Mouse (Mus musculus) liver, adult 2 months (tissue): ENCODE results near the gene Abca7. TPM values are rescaled to one million over a fixed set of nuclear protein-coding genes. Genes with fewer than 3 reads are reported as not detected.

Experiments used
- DNase-seq: peaks from one replicate; pipeline ENCODE4 v3.0.0-alpha.2; 2011; ENCODE audit warnings: low read depth, low spot score; ENCODE audit errors: extremely low read depth
- H3K27ac ChIP-seq: fragments of 200-500 bp; replicated peaks from 2 replicates; pipeline ENCODE4 v1.5.1; 2012; ENCODE audit warnings: low read depth, mild to moderate bottlenecking, control low read depth, inconsistent platforms, low read length; ENCODE audit not compliant: insufficient read depth
- H3K27me3 ChIP-seq: fragments of 200-500 bp; 2 replicates; pipeline ENCODE4 v1.6.1; 2012; ENCODE audit warnings: mild to moderate bottlenecking, moderate library complexity, low read length, inconsistent platforms; ENCODE audit not compliant: control insufficient read depth, insufficient read depth
- H3K36me3 ChIP-seq: fragments of 200-500 bp; 2 replicates; pipeline ENCODE4 v1.6.1; 2012; ENCODE audit warnings: low read length, inconsistent platforms; ENCODE audit not compliant: control insufficient read depth, insufficient read depth
- H3K4me1 ChIP-seq: fragments of 200-500 bp; 2 replicates; pipeline ENCODE4 v1.6.1; 2011; ENCODE audit warnings: low read length; ENCODE audit not compliant: control insufficient read depth, insufficient read depth
- H3K4me3 ChIP-seq: fragments of 200-500 bp; 2 replicates; pipeline ENCODE4 v1.5.1; 2011; ENCODE audit warnings: low read depth, mild to moderate bottlenecking, control low read depth, low read length, moderate library complexity; ENCODE audit not compliant: insufficient read depth
- H3K79me2 ChIP-seq: fragments of 200-500 bp; 2 replicates; pipeline ENCODE4 v1.6.1; 2012; ENCODE audit warnings: inconsistent platforms, mild to moderate bottlenecking, low read length, moderate library complexity; ENCODE audit not compliant: control insufficient read depth, insufficient read depth
- H3K9ac ChIP-seq: fragments of 200-500 bp; 2 replicates; pipeline ENCODE4 v1.6.1; 2012; ENCODE audit warnings: low read depth, mild to moderate bottlenecking, control low read depth, inconsistent platforms, low read length
- CTCF ChIP-seq: fragments of 200-500 bp; IDR thresholded peaks from 2 replicates; pipeline ENCODE4 v1.5.1; 2011; ENCODE audit warnings: low read depth, low read length, control low read depth
- POLR2A ChIP-seq: fragments of 200-500 bp; IDR thresholded peaks from 2 replicates; pipeline ENCODE4 v1.6.1; 2011; ENCODE audit warnings: low read length, control low read depth; ENCODE audit not compliant: insufficient read depth; ENCODE audit errors: extremely low read depth
- WGBS: fragments of 180-500 bp; shearing (Covaris S2); methylation state at CpG from one replicate; pipeline ENCODE4 v1.1.7; 2018; 5-methylcytosine and 5-hydroxymethylcytosine counted together
- polyA plus RNA-seq: library from polyadenylated mRNA; depleted of rRNA; stranded (reverse); fragments of >200 nt; gene quantifications from 2 replicates; pipeline ENCODE4 v1.2.3, GENCODE M21; 2012
- total RNA-seq: library from RNA; depleted of rRNA; stranded (reverse); fragments of >200 nt; gene quantifications from 2 replicates; pipeline ENCODE4 v1.2.3, GENCODE M21; 2014

Gene Abca7
- total and polyA plus RNA-seq, 2 experiments: 1.4 to 3.2 TPM

DNA sequence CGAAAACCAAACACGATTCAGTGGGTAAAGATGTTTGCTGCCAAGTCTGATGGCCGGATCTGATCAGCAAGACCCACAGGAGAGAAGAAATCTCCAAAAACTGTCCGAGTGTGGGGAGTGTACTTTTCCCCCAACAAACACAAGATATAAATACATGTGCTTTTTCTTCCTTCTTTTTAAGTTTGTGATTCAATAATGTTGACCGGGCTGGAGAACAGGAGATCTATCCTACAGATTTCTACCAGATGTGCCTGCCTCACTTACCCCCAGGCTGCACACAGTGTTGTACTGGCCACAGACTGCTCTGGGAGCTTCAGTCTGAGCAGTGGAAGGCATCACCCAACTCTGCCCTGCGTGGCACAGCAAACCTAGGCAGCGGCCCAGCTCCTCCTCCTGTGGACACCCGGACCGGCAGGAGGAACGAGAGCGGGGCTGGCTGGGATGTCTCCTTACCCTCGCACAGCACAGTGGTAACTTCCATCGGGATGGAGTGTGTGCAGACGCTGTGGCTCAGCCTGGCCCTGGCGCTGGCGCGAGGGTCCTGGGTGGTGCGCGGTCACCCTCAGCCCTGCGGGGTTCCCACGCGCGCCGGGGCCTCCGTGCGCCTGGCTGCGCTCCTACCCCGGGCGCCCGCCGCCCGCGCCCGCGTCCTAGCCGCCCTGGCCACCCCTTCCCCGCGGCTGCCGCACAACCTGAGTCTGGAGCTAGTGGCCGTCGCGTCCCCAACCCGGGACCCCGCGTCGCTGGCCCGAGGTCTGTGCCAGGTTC is 25.7 kb upstream of the Abca7 start, which contains the start of gene Grin3b:
Gene Grin3b (plus strand): TSS at position 301 of the 768 bp plus-strand sequence.
- Histone ChIP-seq H3K36me3 (peaks cover under 1% of the 10 kb centered on the region; the same call in 1 of the 2 replicates), H3K79me2 (no peaks in the 10 kb centered on the region), H3K4me3 (peak within 1 kb of the TSS; percentile 27; the same call in 1 of the 2 replicates), H3K9ac (peak within 1 kb of the TSS; percentile 32), H3K4me1 (peaks cover 36% of the 10 kb centered on the region), H3K27me3 (no peaks in the 10 kb centered on the region), H3K27ac (no peak within 1 kb of the TSS)
- WGBS: 8% methylated on average over 47 of the region's 47 CpGs
- DNase-seq: no peak
- TF ChIP-seq POLR2A: no peak
- TF ChIP-seq CTCF: no peak

DNA sequence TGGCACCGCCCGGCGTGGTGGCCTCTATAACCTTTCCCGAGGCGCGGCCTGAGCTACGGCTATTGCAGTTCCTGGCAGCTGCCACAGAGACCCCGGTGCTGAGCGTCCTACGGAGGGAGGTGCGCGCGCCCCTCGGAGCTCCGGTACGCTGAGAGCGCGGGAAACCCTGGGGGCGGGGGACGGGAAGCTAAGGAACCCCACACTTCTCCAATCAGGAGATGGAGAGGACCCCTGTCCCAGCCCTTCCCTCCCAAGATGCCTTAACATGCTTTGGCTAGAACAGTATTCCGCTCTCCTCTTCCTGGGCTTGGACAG is 25.2 kb upstream of the Abca7 start:
- DNase-seq: no peak
- TF ChIP-seq CTCF: no peak
- no peak for TF ChIP-seq POLR2A
- H3K27ac ChIP-seq: no peak overlapping the region
- peaks cover 6% of the 10 kb centered on the region; the same call in 1 of the 2 replicates for H3K36me3 ChIP-seq
- no peaks in the 10 kb centered on the region for H3K79me2 ChIP-seq
- 14% methylated on average over 21 of the region's 21 CpGs for WGBS
- H3K27me3 ChIP-seq: no peaks in the 10 kb centered on the region
- peak overlapping the region; percentile 32 for H3K9ac ChIP-seq
- H3K4me1 ChIP-seq: peaks cover 35% of the 10 kb centered on the region
- no peak overlapping the region; the same call in 1 of the 2 replicates for H3K4me3 ChIP-seq

DNA sequence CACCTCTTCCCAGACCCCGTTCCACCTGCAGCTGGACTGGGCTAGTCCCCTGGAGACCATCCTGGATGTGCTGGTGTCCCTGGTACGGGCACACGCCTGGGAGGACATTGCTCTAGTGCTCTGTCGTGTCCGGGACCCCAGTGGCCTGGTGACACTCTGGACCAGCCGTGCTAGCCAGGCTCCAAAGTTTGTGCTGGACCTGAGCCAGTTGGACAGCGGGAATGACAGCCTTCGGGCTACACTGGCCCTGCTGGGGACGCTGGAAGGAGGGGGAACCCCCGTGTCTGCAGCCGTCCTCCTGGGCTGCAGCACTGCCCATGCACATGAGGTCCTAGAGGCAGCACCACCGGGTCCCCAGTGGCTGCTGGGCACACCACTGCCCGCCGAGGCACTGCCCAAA is 23.5 kb upstream of the Abca7 start:
- Histone ChIP-seq H3K36me3 (peaks cover 21% of the 10 kb centered on the region), H3K9ac (no peak overlapping the region), H3K27me3 (no peaks in the 10 kb centered on the region), H3K79me2 (no peaks in the 10 kb centered on the region), H3K4me3 (no peak overlapping the region), H3K4me1 (peaks cover 22% of the 10 kb centered on the region), H3K27ac (no peak overlapping the region)
- WGBS: 19% methylated on average over 14 of the region's 14 CpGs
- peak; percentile 71 for DNase-seq
- TF ChIP-seq CTCF (no peak), POLR2A (no peak)

GRCm38 (mm10) chr10:79974087-79974486 is 22.2 kb upstream of the Abca7 start:
- H3K79me2 ChIP-seq: no peaks in the 10 kb centered on the region
- DNase-seq: no peak
- H3K9ac ChIP-seq: no peak overlapping the region
- TF ChIP-seq POLR2A: no peak
- TF ChIP-seq CTCF: no peak
- no peaks in the 10 kb centered on the region for H3K27me3 ChIP-seq
- peaks cover 10% of the 10 kb centered on the region for H3K4me1 ChIP-seq
- peaks cover 31% of the 10 kb centered on the region for H3K36me3 ChIP-seq
- H3K4me3 ChIP-seq: no peak overlapping the region
- no peak overlapping the region for H3K27ac ChIP-seq
- whole genome bisulfite sequencing: 90% methylated on average over 21 of the region's 21 CpGs

GRCm38 (mm10) chr10:79974668-79975067 is 21.6 kb upstream of the Abca7 start:
- 87% methylated on average over 8 of the region's 8 CpGs for WGBS
- no peak for TF ChIP-seq POLR2A
- no peak for TF ChIP-seq CTCF
- H3K9ac ChIP-seq: no peak overlapping the region
- peaks cover 31% of the 10 kb centered on the region for H3K36me3 ChIP-seq
- peaks cover 5% of the 10 kb centered on the region for H3K4me1 ChIP-seq
- no peaks in the 10 kb centered on the region for H3K27me3 ChIP-seq
- H3K4me3 ChIP-seq: no peak overlapping the region
- H3K79me2 ChIP-seq: no peaks in the 10 kb centered on the region
- DNase-seq: no peak
- no peak overlapping the region for H3K27ac ChIP-seq
